Mouse (Mus musculus) CH12.LX (cell line): ENCODE results near the gene Tktl2. TPM values are rescaled to one million over a fixed set of nuclear protein-coding genes. Genes with fewer than 3 reads are reported as not detected.

Experiments
- DNase-seq: peaks from one replicate; pipeline ENCODE4 v3.0.0-alpha.2; 2013; ENCODE audit errors: extremely low read depth
- H3K27ac ChIP-seq: 2 replicates; pipeline ENCODE4 v1.5.1; 2012; ENCODE audit warnings: low read depth, mild to moderate bottlenecking, control low read depth, moderate library complexity; ENCODE audit not compliant: insufficient read depth
- H3K27me3 ChIP-seq: replicated peaks from 2 replicates; pipeline ENCODE3; 2012; ENCODE audit warnings: inconsistent platforms
- H3K36me3 ChIP-seq, 2 experiments: replicated peaks in 1 of 2; 2 replicates each; pipeline versions ENCODE3 to v1.6.1; 2012; ENCODE audit warnings: inconsistent platforms in 1 of 2, low read length in 1 of 2, mild to moderate bottlenecking in 1 of 2, mixed read lengths in 1 of 2, moderate library complexity in 1 of 2; ENCODE audit not compliant: control insufficient read depth in 1 of 2, insufficient read depth in 1 of 2
- H3K4me1 ChIP-seq, 2 experiments: 2 replicates each; pipeline ENCODE4 v1.6.1; 2012; ENCODE audit warnings: inconsistent platforms in 1 of 2, moderate library complexity in 1 of 2; ENCODE audit not compliant: insufficient read depth in 2 of 2, control insufficient read depth in 1 of 2
- H3K4me2 ChIP-seq: 2 replicates; pipeline ENCODE4 v1.6.1; 2012; ENCODE audit warnings: low read depth, mild to moderate bottlenecking, control low read depth; ENCODE audit not compliant: poor library complexity, insufficient read depth, severe bottlenecking
- H3K4me3 ChIP-seq, 3 experiments: fragments of 150-350 bp in 1 of 3; sonication (generic) in 1 of 3; replicated peaks in 1 of 3; 2 replicates each; pipeline versions ENCODE3 to v1.5.1; 2011 to 2012; ENCODE audit warnings: low read depth in 2 of 3, low read length in 2 of 3, mild to moderate bottlenecking in 2 of 3, moderate library complexity in 2 of 3, control low read depth in 1 of 3, improper control_type of control experiment in 1 of 3, inconsistent platforms in 1 of 3, mixed read lengths in 1 of 3; ENCODE audit not compliant: poor library complexity in 1 of 3
- H3K79me2 ChIP-seq: replicated peaks from 2 replicates; pipeline ENCODE4 v1.6.1; 2012; ENCODE audit warnings: mild to moderate bottlenecking, moderate library complexity; ENCODE audit not compliant: control insufficient read depth, poor library complexity, insufficient read depth, severe bottlenecking; ENCODE audit errors: extremely low read depth
- H3K9ac ChIP-seq: 2 replicates; pipeline ENCODE4 v1.6.1; 2012; ENCODE audit warnings: low read depth, mild to moderate bottlenecking, control low read depth, moderate library complexity; ENCODE audit not compliant: insufficient read depth
- H3K9me3 ChIP-seq: replicated peaks from 2 replicates; pipeline ENCODE3; 2012; ENCODE audit warnings: low read length, inconsistent platforms, mixed read lengths
- BHLHE40 ChIP-seq: IDR thresholded peaks from 2 replicates; pipeline ENCODE4 v1.6.1; 2011; ENCODE audit warnings: mild to moderate bottlenecking, low read depth, low read length, improper control_type of control experiment
- CHD1 ChIP-seq: IDR thresholded peaks from 2 replicates; pipeline ENCODE4 v1.6.1; 2012; ENCODE audit warnings: low read depth, low read length, improper control_type of control experiment, inconsistent platforms
- CHD2 ChIP-seq: IDR thresholded peaks from 2 replicates; pipeline ENCODE4 v1.6.1; 2011; ENCODE audit warnings: low read length, improper control_type of control experiment
- CTCF ChIP-seq, 2 experiments: IDR thresholded peaks in 1 of 2; conservative IDR thresholded peaks in 1 of 2; 2 replicates each; pipeline ENCODE4 v1.5.1; 2011 to 2012; ENCODE audit warnings: low read depth in 2 of 2, low read length in 2 of 2, improper control_type of control experiment in 1 of 2, inconsistent platforms in 1 of 2, mild to moderate bottlenecking in 1 of 2, moderate library complexity in 1 of 2
- E2F4 ChIP-seq: IDR thresholded peaks from 2 replicates; pipeline ENCODE4 v1.6.1; 2011; ENCODE audit warnings: low read depth, low read length, improper control_type of control experiment; ENCODE audit not compliant: insufficient replicate concordance
- ELF1 ChIP-seq: IDR thresholded peaks from 2 replicates; pipeline ENCODE4 v1.6.1; 2014; ENCODE audit warnings: low read depth, mild to moderate bottlenecking, inconsistent platforms, low read length, improper control_type of control experiment
- EP300 ChIP-seq: IDR thresholded peaks from 2 replicates; pipeline ENCODE4 v1.6.1; 2011; ENCODE audit warnings: low read length, improper control_type of control experiment
- ETS1 ChIP-seq: conservative IDR thresholded peaks from 2 replicates; pipeline ENCODE4 v1.6.1; 2012; ENCODE audit warnings: low read depth, mild to moderate bottlenecking, inconsistent platforms, low read length, improper control_type of control experiment, moderate library complexity
- IRF4 ChIP-seq: IDR thresholded peaks from 2 replicates; pipeline ENCODE4 v1.6.1; 2014; ENCODE audit warnings: low read depth, mild to moderate bottlenecking, inconsistent platforms, low read length, improper control_type of control experiment
- JUN ChIP-seq: IDR thresholded peaks from 2 replicates; pipeline ENCODE4 v1.6.1; 2011; ENCODE audit warnings: low read depth, mild to moderate bottlenecking, low read length, improper control_type of control experiment, moderate library complexity; ENCODE audit not compliant: insufficient read depth
- JUND ChIP-seq: conservative IDR thresholded peaks from 2 replicates; pipeline ENCODE4 v1.6.1; 2011; ENCODE audit warnings: low read depth, low read length, improper control_type of control experiment
- MAX ChIP-seq: IDR thresholded peaks from 2 replicates; pipeline ENCODE4 v1.6.1; 2011; ENCODE audit warnings: low read length, improper control_type of control experiment
- MEF2A ChIP-seq: IDR thresholded peaks from 2 replicates; pipeline ENCODE4 v1.6.1; 2014; ENCODE audit warnings: low read depth, mild to moderate bottlenecking, inconsistent platforms, low read length, improper control_type of control experiment, borderline replicate concordance
- MYC ChIP-seq: IDR thresholded peaks from 2 replicates; pipeline ENCODE4 v1.6.1; 2011; ENCODE audit warnings: low read depth, mild to moderate bottlenecking, improper control_type of control experiment, low read length
- POLR2A ChIP-seq: IDR thresholded peaks from 2 replicates; pipeline ENCODE4 v1.6.1; 2011; ENCODE audit warnings: low read depth, mild to moderate bottlenecking, improper control_type of control experiment, low read length
- POLR2AphosphoS2 ChIP-seq: IDR thresholded peaks from 2 replicates; pipeline ENCODE4 v1.6.1; 2011; ENCODE audit warnings: low read depth, low read length, improper control_type of control experiment
- RAD21 ChIP-seq: IDR thresholded peaks from 2 replicates; pipeline ENCODE4 v1.6.1; 2011; ENCODE audit warnings: low read depth, mild to moderate bottlenecking, low read length, improper control_type of control experiment, moderate library complexity
- RCOR1 ChIP-seq: conservative IDR thresholded peaks from 2 replicates; pipeline ENCODE4 v1.6.1; 2012; ENCODE audit warnings: low read depth, mild to moderate bottlenecking, inconsistent platforms, low read length, improper control_type of control experiment
- SIN3A ChIP-seq: IDR thresholded peaks from 2 replicates; pipeline ENCODE4 v1.6.1; 2012; ENCODE audit warnings: low read length, improper control_type of control experiment, inconsistent platforms
- SMC3 ChIP-seq: IDR thresholded peaks from 2 replicates; pipeline ENCODE4 v1.6.1; 2011; ENCODE audit warnings: low read depth, low read length, improper control_type of control experiment
- TBP ChIP-seq: conservative IDR thresholded peaks from 2 replicates; pipeline ENCODE4 v1.6.1; 2011; ENCODE audit warnings: low read depth, low read length, improper control_type of control experiment
- TCF12 ChIP-seq: IDR thresholded peaks from 2 replicates; pipeline ENCODE4 v1.6.1; 2014; ENCODE audit warnings: low read depth, mild to moderate bottlenecking, inconsistent platforms, low read length, improper control_type of control experiment
- UBTF ChIP-seq: IDR thresholded peaks from 2 replicates; pipeline ENCODE4 v1.6.1; 2012; ENCODE audit warnings: low read depth, mild to moderate bottlenecking, inconsistent platforms, low read length, improper control_type of control experiment, moderate library complexity
- ZKSCAN1 ChIP-seq: IDR thresholded peaks from 2 replicates; pipeline ENCODE4 v1.6.1; 2012; ENCODE audit warnings: low read depth, inconsistent platforms, low read length, improper control_type of control experiment, borderline replicate concordance
- ZNF384 ChIP-seq: IDR thresholded peaks from 2 replicates; pipeline ENCODE4 v1.6.1; 2012; ENCODE audit warnings: low read depth, low read length, improper control_type of control experiment, inconsistent platforms
- dilution Hi-C: fragments of 300-500 bp; cut with MboI; formaldehyde crosslinking; loops from 2 replicates; pipeline ENCODE4 v1.14.3; 2020; ENCODE audit warnings: low sequenced_read_pairs; ENCODE audit not compliant: extremely low pct_unique_long_range_greater_than_20kb, extremely low pct_ligation_motif_present
- in situ Hi-C: fragments of 300-500 bp; cut with MboI; formaldehyde crosslinking; loops from 3 replicates; pipeline ENCODE4 v1.14.3; 2019; ENCODE audit warnings: low sequenced_read_pairs, low pct_ligation_motif_present, low pct_unique_long_range_greater_than_20kb, mixed read lengths
- polyA plus RNA-seq: library from polyadenylated mRNA; unstranded; fragments of >175 nt; gene quantifications from 2 replicates; pipeline ENCODE4 v1.2.1, GENCODE M21; 2012; ENCODE audit warnings: low read depth; ENCODE audit not compliant: insufficient read length
- total RNA-seq, 2 experiments: library from RNA; depleted of rRNA; stranded (reverse); fragments of 300-350 nt in 1 of 2; fragments of >200 nt in 1 of 2; gene quantifications; 2 replicates each; pipeline ENCODE4 v1.2.3; 2012 to 2014

Gene Tktl2
- total and polyA plus RNA-seq, 3 experiments = not detected

DNA sequence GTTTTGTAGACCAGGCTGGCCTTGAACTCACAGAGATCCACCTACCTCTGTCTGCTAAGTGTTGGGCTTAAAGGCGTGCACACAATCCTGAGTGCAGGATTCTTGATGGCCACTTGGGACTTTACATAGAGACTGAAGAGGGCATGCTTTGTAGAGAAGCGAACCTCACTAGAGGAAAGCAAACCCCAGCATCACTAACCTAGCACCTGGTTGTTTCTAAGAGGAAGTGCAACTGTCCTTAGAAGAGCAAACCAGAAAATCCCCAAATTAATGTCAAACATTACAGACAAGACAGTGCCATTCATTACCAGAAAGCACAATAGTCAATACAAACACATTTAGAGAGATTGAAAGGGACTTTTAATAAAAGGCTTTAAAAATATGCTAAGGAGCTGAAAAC, 8.2 kb upstream of the Tktl2 start:
- DNase-seq = peak; percentile 84
- H3K9ac ChIP-seq = no peak overlapping the region
- in situ Hi-C loops = no loop called here
- no peaks in the 10 kb centered on the region for H3K27me3 ChIP-seq
- no peaks in the 10 kb centered on the region for H3K79me2 ChIP-seq
- no peak overlapping the region; the same call in 1 of the 2 replicates for H3K4me2 ChIP-seq
- no peaks in the 10 kb centered on the region for H3K36me3 ChIP-seq
- TF ChIP-seq IRF4 (peak; percentile 87), MAX (peak; percentile 39; the same call in 1 of the 2 replicates), SIN3A (peak; percentile 60; the same call in 1 of the 2 replicates), TCF12 (peak; percentile 71), E2F4 (no peak), EP300 (peak; percentile 93), CHD2 (no peak), UBTF (no peak), ETS1 (peak; percentile 8; the same call in 1 of the 2 replicates), BHLHE40 (peak; percentile 31; the same call in 1 of the 2 replicates), MEF2A (no peak), RCOR1 (peak; percentile 71; the same call in 1 of the 2 replicates), CTCF (conservative IDR thresholded peaks at IDR 0.05 in 1 of 2, IDR thresholded peaks at IDR 0.05 in 1 of 2; ENCODE audit: low read depth in 2 of 2, low read length in 2 of 2) (0 out of 4 replicates have a peak, but pooled peaks of 1 of the 2 experiments have one; percentile 20), JUND (peak; percentile 54; the same call in 1 of the 2 replicates), TBP (no peak), ELF1 (no peak), RAD21 (no peak; the same call in 1 of the 2 replicates), JUN (no peak; the same call in 1 of the 2 replicates), MYC (peak; percentile 69; the same call in 1 of the 2 replicates), POLR2AphosphoS2 (no peak)
- TF ChIP-seq, all 38 proteins: peak for 11
- Histone ChIP-seq H3K27ac (no peak overlapping the region), H3K9me3 (no peaks in the 10 kb centered on the region), H3K4me3 (no peak overlapping the region), H3K4me1 (peaks cover 7 to 17% of the 10 kb centered on the region in 2 experiments; a peak in 3 of 4 replicates)
- dilution Hi-C loops = no loop called here

DNA sequence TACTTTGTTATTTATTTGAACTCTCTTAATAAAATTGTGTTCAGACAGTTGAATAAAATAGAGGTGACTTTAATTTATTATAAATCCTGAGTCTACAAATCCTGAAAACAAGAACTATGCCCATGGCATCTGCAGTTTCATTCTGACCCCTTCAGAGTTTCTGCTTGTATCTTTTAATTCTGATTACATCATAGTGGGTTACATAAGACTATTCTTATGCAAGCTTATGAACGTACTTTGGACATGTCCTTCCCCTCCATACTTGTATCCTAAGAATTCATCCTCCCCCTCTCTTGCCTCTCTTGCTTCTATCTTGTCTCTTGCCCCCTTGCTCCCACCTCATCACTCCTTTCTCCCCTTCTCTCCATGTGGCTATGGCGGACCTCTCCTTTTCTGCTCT, 7.6 kb downstream of the Tktl2 start:
- dilution Hi-C loops = no loop called here
- TF ChIP-seq ZKSCAN1 = no peak
- TF ChIP-seq ZNF384 = no peak
- TF ChIP-seq CHD1 = no peak
- no peak for TF ChIP-seq JUN
- no peak for TF ChIP-seq SMC3
- TF ChIP-seq CHD2 = no peak
- TF ChIP-seq RAD21 = no peak
- TF ChIP-seq E2F4 = no peak
- TF ChIP-seq POLR2A = no peak
- Histone ChIP-seq H3K36me3 (no peaks in the 10 kb centered on the region), H3K9ac (no peak overlapping the region), H3K79me2 (no peaks in the 10 kb centered on the region), H3K4me1 (no peaks in the 10 kb centered on the region), H3K27me3 (no peaks in the 10 kb centered on the region), H3K4me3 (no peak overlapping the region), H3K4me2 (no peak overlapping the region), H3K9me3 (no peaks in the 10 kb centered on the region), H3K27ac (no peak overlapping the region)
- no peak for DNase-seq
- in situ Hi-C loops = no loop called here
